Comparison of ENCODE assay signal across 24 mouse cellular contexts in genomic region chr7:35938123-35938869, GRCm38 (mm10).
DNase-seq lines count a peak whose midpoint lies in the region; ATAC-seq lines count a peak whose summit lies in the region.
"Had no signal": no experiment of that assay in that cellular context is flagged by ENCODE, and none has a peak within 500 bp of the region (broad histone marks: within the 10 kb centered on the region; RNA-seq: fewer than 3 reads in every experiment).

No protein-coding gene starts in this region.

- DNase-seq in cerebellum, postnatal 14 days = peak; percentile 36 to 55
- DNase-seq in cerebellum, adult 11 months = no peak
- no peak for DNase-seq in hindbrain, embryonic 14.5 days (ENCODE audit: low spot score)
- DNase-seq in hindbrain, embryonic 11.5 days (ENCODE audit: low spot score) = no peak
- peak; percentile 11 for DNase-seq in Muller cell, postnatal 12 days (ENCODE audit: inconsistent ontology term)
- peak; percentile 63 for DNase-seq in forebrain, embryonic 14.5 days (ENCODE audit: low spot score)
- DNase-seq in heart, adult 18-20 months = no peak
- DNase-seq in urinary bladder, postnatal 14 days (ENCODE audit: low spot score) = no peak
- DNase-seq: adrenal gland, postnatal 36 days; cerebellum, adult 9-10 months; gastrocnemius, postnatal 10 days; heart, postnatal 14 days; kidney, adult 8-10 months; kidney, postnatal 4 days; left cerebral cortex, postnatal 4 days; liver, postnatal 0 days; lung, postnatal 36 days had no signal

- H3K27ac ChIP-seq in hindbrain, embryonic 14.5 days = peak overlapping the region; percentile 66
- no peak overlapping the region for H3K27ac ChIP-seq in hindbrain, embryonic 11.5 days (ENCODE audit: low read depth, low read length)
- no peak overlapping the region for H3K27ac ChIP-seq in forebrain, embryonic 14.5 days (ENCODE audit: low read depth, low read length)
- H3K27ac ChIP-seq: embryonic facial prominence, embryonic 13.5 days; kidney, postnatal 0 days; liver, embryonic 12.5 days; midbrain, embryonic 12.5 days had no signal

- WGBS in hindbrain, embryonic 14.5 days = 37% methylated on average over 13 of the region's 13 CpGs
- 57% methylated on average over 13 of the region's 13 CpGs for WGBS in hindbrain, embryonic 11.5 days
- WGBS in forebrain, embryonic 14.5 days = 7% methylated on average over 13 of the region's 13 CpGs

- no peaks in the 10 kb centered on the region for H3K36me3 ChIP-seq in hindbrain, embryonic 14.5 days (replicated peaks; ENCODE audit: control insufficient read depth, insufficient read depth)
- no peaks in the 10 kb centered on the region for H3K36me3 ChIP-seq in hindbrain, embryonic 11.5 days (ENCODE audit: control insufficient read depth, insufficient read depth, low read length)
- no peaks in the 10 kb centered on the region for H3K36me3 ChIP-seq in forebrain, embryonic 14.5 days (ENCODE audit: control insufficient read depth, insufficient read depth, low read length)
- H3K36me3 ChIP-seq: embryonic facial prominence, embryonic 13.5 days; G1E; liver, embryonic 12.5 days; midbrain, embryonic 12.5 days had no signal

- no peak overlapping the region for H3K4me2 ChIP-seq in hindbrain, embryonic 14.5 days (replicated peaks)
- H3K4me2 ChIP-seq in hindbrain, embryonic 11.5 days (replicated peaks; ENCODE audit: low read depth, low read length) = no peak overlapping the region
- peak overlapping the region; percentile 23; the same call in 1 of the 2 replicates for H3K4me2 ChIP-seq in forebrain, embryonic 14.5 days (ENCODE audit: low read length)
- H3K4me2 ChIP-seq: embryonic facial prominence, embryonic 13.5 days; liver, embryonic 12.5 days; midbrain, embryonic 12.5 days had no signal

- H3K27me3 ChIP-seq in hindbrain, embryonic 14.5 days (ENCODE audit: control insufficient read depth, insufficient read depth, low read length) = no peaks in the 10 kb centered on the region
- no peaks in the 10 kb centered on the region for H3K27me3 ChIP-seq in hindbrain, embryonic 11.5 days (ENCODE audit: control insufficient read depth, insufficient read depth, low read length)
- H3K27me3 ChIP-seq in forebrain, embryonic 14.5 days (replicated peaks; ENCODE audit: control insufficient read depth, insufficient read depth, low read length) = no peaks in the 10 kb centered on the region
- H3K27me3 ChIP-seq: liver, embryonic 12.5 days; midbrain, embryonic 12.5 days had no signal

- no peak overlapping the region for H3K9ac ChIP-seq in hindbrain, embryonic 14.5 days
- no peak overlapping the region for H3K9ac ChIP-seq in hindbrain, embryonic 11.5 days (ENCODE audit: low read depth, low read length)
- H3K9ac ChIP-seq in forebrain, embryonic 14.5 days (ENCODE audit: low read length) = no peak overlapping the region; the same call in 1 of the 2 replicates
- H3K9ac ChIP-seq: embryonic facial prominence, embryonic 13.5 days; liver, embryonic 12.5 days; liver, postnatal 0 days; midbrain, embryonic 12.5 days had no signal

- no peak for ATAC-seq in hindbrain, embryonic 14.5 days (ENCODE audit: low FRiP score)
- no peak for ATAC-seq in hindbrain, embryonic 11.5 days (ENCODE audit: low FRiP score)
- ATAC-seq in forebrain, embryonic 14.5 days = peak; percentile 65
- ATAC-seq: intestine, embryonic 16.5 days; liver, embryonic 12.5 days; liver, postnatal 0 days; Patski had no signal

- no peaks in the 10 kb centered on the region for H3K4me1 ChIP-seq in hindbrain, embryonic 14.5 days (replicated peaks; ENCODE audit: control insufficient read depth, insufficient read depth, low read length)
- H3K4me1 ChIP-seq in hindbrain, embryonic 11.5 days (replicated peaks; ENCODE audit: control insufficient read depth, insufficient read depth, low read length) = no peaks in the 10 kb centered on the region
- H3K4me1 ChIP-seq in forebrain, embryonic 14.5 days (ENCODE audit: control insufficient read depth, insufficient read depth, low read length) = peaks cover 4% of the 10 kb centered on the region
- H3K4me1 ChIP-seq: embryonic facial prominence, embryonic 13.5 days; liver, embryonic 12.5 days had no signal

- no peaks in the 10 kb centered on the region for H3K9me3 ChIP-seq in hindbrain, embryonic 14.5 days (ENCODE audit: control insufficient read depth, low read length)
- no peaks in the 10 kb centered on the region for H3K9me3 ChIP-seq in hindbrain, embryonic 11.5 days (ENCODE audit: control insufficient read depth, low read length)
- no peaks in the 10 kb centered on the region for H3K9me3 ChIP-seq in forebrain, embryonic 14.5 days (replicated peaks; ENCODE audit: control insufficient read depth, low read length)
- H3K9me3 ChIP-seq: embryonic facial prominence, embryonic 13.5 days; liver, embryonic 12.5 days; midbrain, embryonic 12.5 days had no signal

- H3K4me3 ChIP-seq in hindbrain, embryonic 14.5 days (replicated peaks; ENCODE audit: low read length) = no peak overlapping the region
- H3K4me3 ChIP-seq in hindbrain, embryonic 11.5 days (ENCODE audit: low read depth, low read length) = no peak overlapping the region
- no peak overlapping the region for H3K4me3 ChIP-seq in forebrain, embryonic 14.5 days (ENCODE audit: low read depth, low read length)
- H3K4me3 ChIP-seq: embryonic facial prominence, embryonic 13.5 days; liver, embryonic 12.5 days; midbrain, embryonic 12.5 days had no signal

Comparison
In these comparisons a context has a peak if more than half of its experiments do, and no peak if none do; other contexts are left out.
1. DNase-seq: peak in cerebellum, postnatal 14 days (2 of 2), Muller cell, postnatal 12 days (single experiment) and forebrain, embryonic 14.5 days (single experiment); none in cerebellum, adult 11 months (single experiment), hindbrain, embryonic 14.5 days (single experiment), hindbrain, embryonic 11.5 days (single experiment), heart, adult 18-20 months (0 of 2) and urinary bladder, postnatal 14 days (single experiment).